Mouse (Mus musculus) intestine, postnatal 0 days (tissue): ENCODE measurements around the gene Ola1. TPM values are rescaled to one million over a fixed set of nuclear protein-coding genes. Genes with fewer than 3 reads are reported as not detected.

Source experiments
- ATAC-seq: fragments of 200-750 bp; cut with Nextera tagmentation; 2 replicates; pipeline ENCODE4 v1.8.0; 2017; ENCODE audit warnings: mild to moderate bottlenecking, moderate TSS enrichment, moderate library complexity
- H3K27ac ChIP-seq: fragments of 300-500 bp; sonication (generic); 2 replicates; pipeline ENCODE4 v1.5.1; 2014; ENCODE audit warnings: mild to moderate bottlenecking, low read depth, low read length, moderate library complexity
- H3K27me3 ChIP-seq: fragments of 300-500 bp; sonication (generic); replicated peaks from 2 replicates; pipeline ENCODE4 v1.6.1; 2014; ENCODE audit warnings: low read length, mixed read lengths; ENCODE audit not compliant: control insufficient read depth, insufficient read depth
- H3K36me3 ChIP-seq: fragments of 300-500 bp; sonication (generic); 2 replicates; pipeline ENCODE4 v1.6.1; 2014; ENCODE audit warnings: mild to moderate bottlenecking, moderate library complexity; ENCODE audit not compliant: control insufficient read depth, insufficient read depth
- H3K4me1 ChIP-seq: fragments of 300-500 bp; sonication (generic); replicated peaks from 2 replicates; pipeline ENCODE4 v1.6.1; 2014; ENCODE audit warnings: antibody characterized with exemption, low read length, mixed read lengths; ENCODE audit not compliant: control insufficient read depth, insufficient read depth
- H3K4me2 ChIP-seq: fragments of 300-500 bp; sonication (generic); replicated peaks from 2 replicates; pipeline ENCODE4 v1.6.1; 2014; ENCODE audit warnings: low read depth, mild to moderate bottlenecking, moderate library complexity
- H3K4me3 ChIP-seq: fragments of 300-500 bp; sonication (generic); 2 replicates; pipeline ENCODE4 v1.5.1; 2014; ENCODE audit warnings: low read depth, low read length
- H3K9ac ChIP-seq: fragments of 300-500 bp; sonication (generic); 2 replicates; pipeline ENCODE4 v1.6.1; 2014; ENCODE audit warnings: mild to moderate bottlenecking, low read depth, low read length
- H3K9me3 ChIP-seq: fragments of 300-500 bp; sonication (generic); 2 replicates; pipeline ENCODE4 v1.6.1; 2016; ENCODE audit warnings: mixed run types; ENCODE audit not compliant: control insufficient read depth
- CTCF ChIP-seq: sonication (generic); IDR thresholded peaks from 2 replicates; pipeline ENCODE4 v1.5.1; 2016; ENCODE audit warnings: low read depth, mild to moderate bottlenecking, control low read depth, antibody characterized with exemption, moderate library complexity
- WGBS: fragments of 180-500 bp; shearing (Covaris S2); extraction: QIAGEN DNeasy Blood & Tissue Kit; methylation state at CpG from one replicate; pipeline ENCODE4 v1.1.7; 2014; 5-methylcytosine and 5-hydroxymethylcytosine counted together
- polyA plus RNA-seq: library from polyadenylated mRNA; unstranded; fragments of >200 nt; fragmentation: Nextera tagmentation; extraction: Ambion mirVana; gene quantifications from 2 replicates; pipeline ENCODE4 v1.2.1, GENCODE M21; 2015

Gene Ola1
- polyA plus RNA-seq, 1 experiment from 2014 or later, result 42.3 TPM

DNA sequence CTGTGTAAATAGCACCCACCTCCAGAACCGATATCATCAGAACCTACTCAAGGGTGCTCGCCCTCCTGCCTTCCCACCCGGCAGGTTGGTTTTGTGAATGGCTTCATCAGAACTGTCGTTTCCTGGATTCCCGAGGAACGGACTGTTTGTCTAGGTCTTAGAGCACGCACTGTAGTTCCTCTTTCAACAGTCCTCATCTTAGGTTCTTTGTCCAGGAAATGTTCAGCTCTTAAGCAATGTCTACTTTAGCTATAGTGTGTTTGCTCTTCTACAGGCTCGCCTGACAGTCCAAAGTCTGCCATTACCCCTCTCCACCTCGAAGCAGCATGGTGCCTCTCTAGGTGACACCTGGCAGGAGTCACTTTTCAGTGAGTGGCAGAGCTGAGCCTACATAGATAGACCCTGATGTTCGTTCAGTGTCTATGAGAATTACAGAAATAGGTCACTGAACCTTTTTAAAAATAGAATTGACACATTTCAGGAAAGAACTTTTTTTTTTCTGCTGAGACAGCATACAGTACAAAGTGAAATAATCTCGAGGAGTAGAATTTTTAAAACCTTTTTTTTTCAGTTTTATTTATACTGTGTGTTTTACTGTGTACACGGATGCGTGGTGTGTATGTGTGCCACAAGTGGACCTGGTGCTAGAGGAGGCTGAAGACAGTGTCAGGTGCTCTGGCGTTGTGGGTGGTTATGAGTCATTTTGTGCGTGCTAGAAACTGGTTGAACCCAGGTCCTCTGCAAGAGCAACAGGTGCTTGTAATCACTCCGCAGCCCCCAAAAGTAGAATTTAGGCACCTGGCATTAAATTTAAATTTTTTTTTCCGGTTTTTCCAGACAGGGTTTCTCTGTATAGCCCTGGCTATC is 162.4 kb downstream of the Ola1 start:
- no peak overlapping the region for H3K9ac ChIP-seq
- 44% methylated on average over 17 of the region's 17 CpGs for WGBS
- H3K4me3 ChIP-seq, result no peak overlapping the region
- no peaks in the 10 kb centered on the region for H3K9me3 ChIP-seq
- H3K4me2 ChIP-seq, result peak overlapping the region; percentile 48
- peak overlapping the region; percentile 69 for H3K27ac ChIP-seq
- no peak for TF ChIP-seq CTCF
- H3K4me1 ChIP-seq, result no peaks in the 10 kb centered on the region
- H3K36me3 ChIP-seq, result no peaks in the 10 kb centered on the region
- ATAC-seq, result peak; percentile 85
- H3K27me3 ChIP-seq, result no peaks in the 10 kb centered on the region

DNA sequence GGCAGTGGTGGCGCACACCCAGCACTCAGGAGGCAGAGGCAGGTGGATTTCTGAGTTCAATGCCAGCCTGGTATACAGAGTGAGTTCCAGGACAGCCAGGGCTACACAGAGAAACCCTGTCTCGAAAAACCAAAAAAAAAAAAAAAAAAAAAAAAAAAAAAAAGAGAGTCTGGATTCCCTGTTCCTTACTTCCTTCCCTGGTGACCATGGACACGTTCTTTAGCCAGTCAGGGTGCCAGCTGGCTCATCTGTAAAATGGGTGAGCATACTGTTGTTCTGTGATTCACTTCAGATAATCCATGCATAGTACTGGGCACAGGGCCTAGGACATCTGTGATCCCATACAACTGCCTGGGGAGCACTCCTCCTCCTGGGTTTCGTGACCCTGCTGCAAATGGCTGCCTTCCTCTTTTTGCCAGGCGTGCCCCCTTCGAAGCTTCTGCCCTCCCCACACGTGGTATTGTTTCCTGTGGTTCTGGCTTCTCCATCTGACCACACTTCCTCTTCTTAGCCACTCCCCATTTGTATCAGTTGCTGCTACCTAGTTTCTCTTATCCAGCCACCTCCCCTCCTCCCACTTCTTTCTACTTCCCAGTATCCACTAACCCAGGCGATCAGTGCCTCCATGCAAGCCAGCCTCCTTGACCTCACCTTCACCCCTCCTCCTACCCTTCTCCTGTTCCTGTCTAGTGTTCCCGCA is 164.8 kb downstream of the Ola1 start:
- Histone ChIP-seq H3K4me3 (no peak overlapping the region), H3K27me3 (no peaks in the 10 kb centered on the region), H3K27ac (no peak overlapping the region), H3K4me1 (no peaks in the 10 kb centered on the region), H3K9me3 (no peaks in the 10 kb centered on the region), H3K36me3 (no peaks in the 10 kb centered on the region), H3K4me2 (no peak overlapping the region), H3K9ac (no peak overlapping the region)
- no peak for TF ChIP-seq CTCF
- WGBS, result 91% methylated on average over 9 of the region's 9 CpGs
- ATAC-seq, result no peak

DNA sequence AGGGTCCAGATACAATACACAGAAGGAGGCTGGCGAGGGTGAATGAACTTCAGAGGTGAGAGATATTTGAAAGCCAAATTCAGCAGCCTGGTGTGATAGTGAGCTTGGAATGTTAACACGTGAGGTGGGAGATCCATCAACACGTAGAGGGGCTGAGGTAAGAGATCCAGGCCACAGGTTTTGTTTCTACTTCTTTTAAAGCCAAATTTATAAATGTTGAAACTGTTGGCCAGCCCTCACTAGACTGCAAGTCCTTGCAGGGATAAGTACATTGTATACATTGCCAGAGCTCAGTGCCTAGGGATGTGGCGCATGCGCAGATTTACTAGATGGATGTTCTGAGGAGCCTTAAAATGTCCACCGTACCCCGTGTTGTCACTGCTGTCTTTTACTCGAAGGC is 168.3 kb downstream of the Ola1 start:
- WGBS, result 89% methylated on average over 8 of the region's 8 CpGs
- H3K27ac ChIP-seq, result no peak overlapping the region
- no peaks in the 10 kb centered on the region for H3K27me3 ChIP-seq
- no peaks in the 10 kb centered on the region; the same call in 1 of the 2 replicates for H3K4me1 ChIP-seq
- no peak for TF ChIP-seq CTCF
- H3K4me2 ChIP-seq, result no peak overlapping the region
- no peaks in the 10 kb centered on the region for H3K9me3 ChIP-seq
- H3K4me3 ChIP-seq, result no peak overlapping the region
- H3K9ac ChIP-seq, result no peak overlapping the region
- ATAC-seq, result no peak
- H3K36me3 ChIP-seq, result no peaks in the 10 kb centered on the region

DNA sequence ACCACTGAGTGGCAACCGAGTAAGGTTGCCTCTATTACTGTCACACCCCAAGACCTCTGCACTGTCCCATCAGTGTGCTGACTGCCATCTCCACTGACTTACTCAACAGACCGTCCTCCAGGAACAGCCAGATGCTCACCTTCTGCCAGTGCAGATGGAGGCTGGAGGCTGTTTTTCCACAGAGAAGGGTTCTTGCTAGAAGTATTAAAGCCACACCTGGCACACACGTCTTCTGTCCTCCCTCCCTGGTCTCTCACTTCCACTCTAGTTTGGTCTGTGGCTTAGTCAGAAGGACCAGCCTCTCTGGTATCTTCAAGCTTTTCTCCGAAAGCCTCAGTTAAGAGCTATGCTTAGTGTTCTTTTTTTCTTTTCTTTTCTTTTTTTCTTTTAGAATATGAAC is 168.7 kb downstream of the Ola1 start:
- Histone ChIP-seq H3K36me3 (no peaks in the 10 kb centered on the region), H3K9me3 (no peaks in the 10 kb centered on the region), H3K27me3 (no peaks in the 10 kb centered on the region), H3K9ac (no peak overlapping the region), H3K4me3 (no peak overlapping the region), H3K27ac (no peak overlapping the region), H3K4me1 (no peaks in the 10 kb centered on the region; the same call in 1 of the 2 replicates), H3K4me2 (no peak overlapping the region)
- ATAC-seq, result no peak
- 83% methylated on average over 4 of the region's 4 CpGs for WGBS
- no peak for TF ChIP-seq CTCF

DNA sequence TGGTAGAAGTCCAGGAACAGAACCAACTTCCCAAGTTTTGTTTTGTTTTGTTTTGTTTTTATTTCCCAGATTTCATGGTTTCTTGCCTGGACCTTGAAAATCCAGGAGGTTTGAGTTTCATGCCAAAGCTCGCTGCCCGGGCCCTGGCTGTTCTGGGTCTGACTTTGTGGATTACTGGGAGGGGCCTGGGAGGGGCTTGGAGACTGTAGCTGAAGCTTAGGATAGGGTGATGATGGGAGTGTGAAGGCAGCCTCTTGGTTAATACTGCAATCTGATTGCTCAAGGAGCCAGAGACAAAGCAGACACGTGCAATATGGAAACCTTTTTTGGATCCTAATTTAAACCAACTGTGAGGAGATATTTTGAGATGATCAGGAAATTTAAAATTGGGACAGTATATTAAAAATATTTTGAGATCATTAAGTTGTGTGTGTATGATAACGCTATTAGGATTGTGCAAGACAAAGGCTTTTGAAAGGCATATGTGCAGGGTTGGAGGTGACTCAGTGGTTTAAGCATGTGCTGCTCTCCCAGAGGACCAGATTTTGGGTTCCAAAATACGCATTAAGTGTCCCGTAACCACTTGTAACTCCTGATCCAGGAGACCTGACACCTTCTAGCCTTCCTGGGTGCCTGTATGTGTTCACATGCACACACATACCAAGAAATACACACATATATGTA is 169.6 kb downstream of the Ola1 start:
- no peak for ATAC-seq
- H3K36me3 ChIP-seq, result no peaks in the 10 kb centered on the region
- H3K4me3 ChIP-seq, result no peak overlapping the region
- no peaks in the 10 kb centered on the region for H3K9me3 ChIP-seq
- no peak for TF ChIP-seq CTCF
- H3K27me3 ChIP-seq, result no peaks in the 10 kb centered on the region
- no peak overlapping the region for H3K4me2 ChIP-seq
- no peak overlapping the region for H3K27ac ChIP-seq
- no peaks in the 10 kb centered on the region; the same call in 1 of the 2 replicates for H3K4me1 ChIP-seq
- WGBS, result 69% methylated on average over 6 of the region's 6 CpGs
- no peak overlapping the region for H3K9ac ChIP-seq
